Mouse (Mus musculus): Measurements from ENCODE around the gene Cpsf6.

Gene Cpsf6

DNA sequence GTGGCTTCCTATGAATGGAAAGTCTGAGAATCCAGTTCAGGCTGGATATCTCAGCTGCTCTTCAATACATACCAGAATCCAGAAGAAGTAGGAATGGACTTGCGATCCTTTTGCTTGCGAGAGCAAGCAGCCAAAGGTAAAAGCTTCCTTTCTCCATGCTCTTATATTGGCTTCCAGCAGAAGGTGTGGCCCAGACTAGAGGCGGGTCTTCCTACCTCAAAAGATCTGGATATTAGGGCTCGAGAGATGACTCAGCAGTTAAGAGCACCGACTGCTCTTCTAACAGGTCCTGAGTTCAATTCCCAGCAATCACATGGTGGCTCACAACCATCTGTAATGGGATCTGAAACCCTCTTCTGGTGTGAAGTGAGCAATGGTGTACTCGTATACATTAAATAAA, at the start of gene Cpsf6:
Gene Cpsf6 (minus strand): TSS at position 108 of the 400 bp plus-strand sequence.
- DNase-seq, result no peak

DNA sequence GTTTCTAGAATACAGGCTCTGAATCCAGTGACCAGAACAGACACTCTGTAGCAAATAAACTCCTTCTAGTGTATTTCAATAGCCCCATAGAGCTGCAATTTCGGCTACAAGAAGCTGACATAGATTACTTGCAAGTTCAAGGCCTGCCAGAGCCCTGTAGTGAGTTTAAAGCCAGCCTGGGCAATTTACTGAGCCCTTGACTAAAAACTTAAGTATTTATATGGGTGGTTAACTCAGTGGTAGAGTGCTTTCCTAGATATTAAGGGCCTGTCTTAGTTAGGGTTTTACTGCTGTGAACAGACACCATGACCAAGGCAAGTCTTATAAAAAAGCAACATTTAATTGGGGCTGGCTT, 46.8 kb upstream of the Cpsf6 start:
- no peak for DNase-seq

DNA sequence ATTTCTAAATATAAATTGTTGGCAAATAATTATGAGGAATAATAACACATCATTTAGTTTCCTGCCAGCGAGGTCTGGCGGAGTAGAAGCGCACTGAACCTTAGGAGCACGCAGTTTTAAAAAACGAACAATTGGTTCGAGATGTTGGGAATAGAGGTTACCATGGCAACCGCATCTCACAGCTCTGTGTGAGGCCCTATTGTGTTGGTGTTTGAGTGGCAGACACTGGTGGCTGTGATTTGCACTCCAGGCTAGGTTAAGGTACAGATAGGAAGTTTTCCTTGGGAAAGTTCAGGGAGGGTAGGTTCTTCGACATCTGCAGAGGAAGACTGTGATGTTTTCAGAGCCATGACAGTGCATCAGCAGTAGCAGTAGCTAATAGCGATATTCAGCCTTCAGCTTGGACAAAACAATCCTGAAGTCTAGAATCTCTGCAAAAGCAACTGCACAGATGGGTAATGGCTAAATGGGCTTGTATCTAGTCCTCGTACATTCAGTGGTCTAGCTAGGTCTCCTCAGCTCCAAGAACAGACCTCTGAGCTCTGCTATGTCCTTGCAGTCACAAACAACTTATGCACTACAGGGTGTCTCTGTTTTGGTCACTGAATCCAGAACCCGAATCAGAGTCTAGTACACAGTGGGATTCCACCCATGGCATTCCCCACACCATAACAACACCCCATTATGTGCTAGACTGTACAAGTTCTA, 46.2 kb upstream of the Cpsf6 start:
- no peak for DNase-seq

DNA sequence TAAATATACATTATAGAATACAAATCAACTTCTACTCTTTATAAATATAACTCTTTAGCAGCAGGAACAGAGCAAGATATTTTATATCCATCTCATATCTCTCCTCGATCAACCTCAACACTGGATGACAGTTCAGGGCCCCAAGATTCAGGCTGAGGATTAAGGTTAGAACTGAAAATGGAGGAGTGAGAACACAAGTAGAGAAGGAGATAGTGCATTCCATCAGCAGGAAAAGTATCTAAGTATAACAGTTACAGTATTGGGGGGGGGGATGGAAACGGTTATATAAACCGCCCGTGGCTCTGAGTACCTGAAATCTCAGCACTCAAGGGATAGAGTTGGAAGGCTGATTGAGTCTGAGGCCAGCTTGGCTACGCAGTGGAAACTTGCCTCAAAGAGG, 45.2 kb upstream of the Cpsf6 start:
- no peak for DNase-seq

DNA sequence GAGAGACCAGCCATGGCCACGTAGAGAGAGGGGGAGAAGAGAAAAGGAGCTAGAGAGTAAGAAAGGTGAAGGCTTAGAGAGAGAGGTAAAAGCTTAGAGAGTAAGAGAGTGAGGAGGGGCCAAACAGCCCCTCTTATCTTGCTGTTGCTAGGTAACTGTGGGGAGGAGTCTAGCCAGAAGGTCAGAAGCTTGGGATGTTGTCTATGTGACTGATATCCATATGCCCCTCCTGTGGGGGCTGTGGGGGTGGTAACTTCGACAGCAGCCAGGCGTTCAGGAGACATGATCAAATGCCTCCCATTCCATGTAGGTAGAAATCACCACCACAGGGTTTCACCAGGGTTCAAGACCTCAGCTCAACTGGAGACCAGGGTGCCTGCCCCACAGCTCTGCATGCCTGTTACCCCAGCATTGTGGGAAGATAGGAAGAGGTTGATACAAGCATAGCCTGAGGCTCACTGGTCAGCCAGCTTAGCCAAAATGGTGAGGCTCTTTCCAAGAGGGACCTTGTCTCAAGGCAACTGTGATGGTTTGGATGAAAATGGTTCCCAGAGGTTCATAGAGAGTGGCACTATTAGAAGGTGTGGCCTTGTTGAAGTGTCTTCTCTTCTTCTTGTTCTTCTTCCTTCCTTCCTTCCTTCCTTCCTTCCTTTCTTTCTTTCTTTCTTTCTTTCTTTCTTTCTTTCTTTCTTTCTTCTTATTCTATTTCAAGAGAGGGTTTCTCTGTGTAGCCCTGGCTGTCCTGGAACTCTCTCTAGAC, 44.5 kb upstream of the Cpsf6 start:
- DNase-seq, result no peak

DNA sequence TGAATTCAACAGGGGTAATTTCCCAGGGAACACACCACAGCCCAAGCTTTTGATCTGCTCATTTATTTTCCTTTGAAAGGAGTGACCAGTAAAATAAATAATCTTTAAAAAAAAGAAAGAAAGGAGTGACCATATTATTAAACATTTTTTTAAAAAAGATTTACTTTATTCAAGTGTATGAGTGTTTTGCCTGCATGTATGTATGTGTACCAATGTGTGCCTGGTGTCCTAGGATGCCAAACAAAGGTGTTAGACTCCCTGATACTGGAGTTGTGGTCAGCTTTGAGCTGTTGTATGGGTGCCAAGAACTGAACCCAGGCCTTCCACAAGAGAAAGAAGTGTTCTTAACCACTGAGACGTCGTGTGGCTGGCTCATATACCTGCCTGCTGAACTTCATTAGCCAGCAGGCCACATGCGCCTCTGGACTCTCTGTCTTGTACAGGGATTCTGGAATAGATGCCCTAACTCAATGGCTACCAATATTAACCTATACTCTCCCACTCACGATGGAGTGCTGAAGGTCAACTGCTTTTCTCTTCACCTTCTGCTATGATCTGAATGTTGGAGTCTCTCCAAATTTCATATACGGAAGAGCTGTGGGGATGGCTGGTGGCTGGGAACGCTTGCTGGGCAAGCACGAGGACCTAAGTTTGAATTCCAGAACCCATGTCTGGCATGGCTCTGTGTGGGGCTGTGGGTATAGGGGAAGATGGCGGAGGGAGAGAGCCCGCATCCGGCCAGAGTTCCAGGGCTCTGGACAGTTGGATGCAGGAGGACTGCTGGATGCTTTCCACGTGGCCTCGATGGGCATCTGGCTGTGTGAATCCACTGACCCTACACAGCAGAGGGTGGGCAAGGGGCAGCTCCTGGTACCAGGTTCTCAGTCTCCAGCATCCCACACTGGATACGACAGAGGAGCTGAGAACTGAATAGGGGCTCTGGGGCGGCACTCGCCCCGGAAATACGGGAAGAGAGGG, 43.5 kb upstream of the Cpsf6 start:
- no peak for DNase-seq

DNA sequence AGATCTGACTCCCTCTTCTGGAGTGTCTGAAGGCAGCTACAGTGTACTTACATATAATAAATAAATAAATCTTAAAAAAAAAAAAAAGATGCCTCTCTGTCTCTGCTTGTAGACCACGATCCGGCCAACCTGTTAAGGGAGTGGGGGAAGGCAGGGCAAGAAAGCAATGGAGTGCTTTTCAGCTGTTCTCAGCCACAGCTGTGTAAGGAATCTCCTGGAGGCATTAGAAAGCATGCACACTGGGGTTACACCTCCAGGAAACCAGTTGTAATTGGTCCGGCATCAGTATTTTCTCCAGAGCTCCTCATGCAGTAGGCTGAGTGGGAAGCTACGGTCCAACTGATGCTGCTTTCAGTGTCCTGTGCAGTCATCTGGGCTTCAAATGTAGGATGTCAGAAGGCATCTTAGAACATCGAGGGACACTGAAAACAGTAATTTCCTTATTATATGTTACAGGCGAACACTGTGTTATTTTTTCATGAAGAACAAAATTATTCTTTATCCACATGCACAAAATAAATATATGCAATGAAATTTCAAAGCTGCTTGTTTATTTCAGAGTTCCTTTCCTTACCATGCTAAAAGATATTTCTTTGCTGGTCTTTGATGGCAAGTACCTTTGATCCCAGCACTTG, 42.5 kb upstream of the Cpsf6 start:
- no peak for DNase-seq

DNA sequence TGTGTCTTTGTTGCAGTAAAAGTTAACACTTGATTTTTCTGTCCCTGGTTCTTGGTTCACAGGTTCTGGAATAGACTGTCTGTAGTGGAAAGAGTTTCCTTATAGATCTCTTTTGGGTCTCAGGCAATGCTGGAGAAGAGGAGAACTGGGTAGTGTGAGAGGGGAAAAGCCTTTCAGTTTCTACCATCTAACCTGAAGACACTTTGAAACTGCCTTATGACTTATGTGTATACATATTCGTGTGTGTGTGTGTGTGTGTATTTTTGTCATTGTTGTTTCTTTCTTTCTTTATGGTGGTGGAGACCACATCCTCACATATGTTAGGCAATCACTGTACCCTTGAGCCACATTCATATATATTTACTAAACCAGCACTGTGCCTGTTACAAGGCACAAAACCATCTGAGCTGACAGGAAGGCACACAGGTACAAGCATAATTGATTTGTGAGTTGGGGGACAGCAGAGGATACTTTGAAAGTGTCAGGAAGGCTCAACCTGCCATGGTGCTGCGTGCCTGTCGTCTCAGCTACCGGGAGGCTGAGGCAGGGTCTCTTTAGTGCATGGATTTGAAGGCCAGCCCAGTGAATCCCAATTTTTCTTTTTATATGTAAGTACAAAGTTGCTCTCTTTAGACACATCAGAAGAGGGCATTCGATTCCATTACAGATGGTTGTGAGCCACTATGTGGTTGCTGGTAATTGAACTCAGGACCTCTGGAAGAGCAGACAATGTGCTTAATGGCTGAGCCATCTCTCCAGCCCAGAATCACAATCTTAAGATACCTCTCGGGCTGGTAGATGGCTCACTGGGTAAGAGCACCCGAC, 41.7 kb upstream of the Cpsf6 start:
- DNase-seq, result no peak

DNA sequence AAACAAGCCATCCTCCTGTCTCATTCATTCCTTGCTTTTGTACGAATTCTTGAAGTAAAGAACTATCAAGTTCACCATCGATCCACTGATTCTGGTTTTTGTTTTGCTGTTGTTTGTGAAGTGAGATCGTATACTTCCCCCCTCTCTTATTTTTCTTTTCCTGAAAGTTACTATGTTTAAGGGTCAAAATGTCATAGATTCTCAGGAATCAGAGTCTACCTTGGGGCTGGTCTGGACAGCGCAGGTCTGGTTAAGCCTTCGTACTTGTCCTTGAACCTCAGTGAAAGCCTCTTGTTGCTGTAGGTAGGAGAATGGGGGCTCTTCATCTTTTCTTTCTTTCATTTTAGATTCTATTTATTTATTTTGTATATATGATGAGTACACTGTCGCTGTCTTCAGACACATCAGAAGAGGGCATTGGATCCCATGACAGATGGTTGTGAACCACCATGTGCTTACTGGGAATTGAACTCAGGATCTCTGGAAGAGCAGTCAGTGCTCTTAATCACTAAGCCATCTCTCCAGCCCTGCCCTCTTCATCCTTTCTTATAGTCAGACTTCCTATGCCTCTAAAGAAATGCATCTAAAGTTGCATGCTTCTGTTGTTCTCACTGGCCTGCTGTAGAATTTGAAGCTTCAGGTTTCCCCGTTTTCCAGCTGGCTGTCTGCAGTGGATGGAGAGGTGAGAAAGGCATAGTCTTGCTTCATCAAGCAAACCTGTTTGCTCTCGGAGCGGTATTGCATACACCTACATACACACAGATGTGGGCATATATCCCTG, 40.9 kb upstream of the Cpsf6 start:
- no peak for DNase-seq

DNA sequence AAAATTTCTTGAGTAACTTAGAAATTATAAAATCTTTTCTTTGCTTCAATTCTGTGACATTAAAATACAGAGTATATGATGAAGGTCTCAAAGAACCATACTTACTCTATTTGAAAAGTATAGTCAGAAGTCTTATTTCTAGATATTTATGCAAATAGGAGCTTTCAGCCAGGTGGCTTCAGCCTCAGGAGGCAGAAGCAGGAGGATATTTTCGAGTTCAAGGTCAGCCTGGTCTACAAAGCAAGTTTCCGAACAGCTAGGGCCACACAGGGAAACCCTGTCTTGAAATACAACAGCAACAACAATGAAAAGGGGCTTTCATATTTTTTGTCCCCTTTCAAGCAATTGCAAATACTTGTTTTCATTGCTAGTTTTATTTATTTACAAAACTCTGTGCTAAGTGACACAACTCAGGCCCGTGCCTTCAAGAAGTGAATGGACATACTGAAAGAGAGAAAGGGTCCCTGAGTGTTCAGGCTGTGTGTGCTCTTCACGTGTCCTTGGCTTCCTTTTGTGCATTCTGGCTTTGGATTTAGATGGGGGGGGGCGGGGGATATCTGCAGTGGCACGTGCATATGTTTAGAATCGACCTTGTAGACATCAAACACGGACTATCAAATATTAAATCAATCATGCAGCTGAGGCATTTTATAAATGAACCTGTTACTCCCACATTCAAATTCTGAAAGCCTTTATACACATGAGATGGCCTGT, 39.9 kb upstream of the Cpsf6 start:
- DNase-seq, result no peak

DNA sequence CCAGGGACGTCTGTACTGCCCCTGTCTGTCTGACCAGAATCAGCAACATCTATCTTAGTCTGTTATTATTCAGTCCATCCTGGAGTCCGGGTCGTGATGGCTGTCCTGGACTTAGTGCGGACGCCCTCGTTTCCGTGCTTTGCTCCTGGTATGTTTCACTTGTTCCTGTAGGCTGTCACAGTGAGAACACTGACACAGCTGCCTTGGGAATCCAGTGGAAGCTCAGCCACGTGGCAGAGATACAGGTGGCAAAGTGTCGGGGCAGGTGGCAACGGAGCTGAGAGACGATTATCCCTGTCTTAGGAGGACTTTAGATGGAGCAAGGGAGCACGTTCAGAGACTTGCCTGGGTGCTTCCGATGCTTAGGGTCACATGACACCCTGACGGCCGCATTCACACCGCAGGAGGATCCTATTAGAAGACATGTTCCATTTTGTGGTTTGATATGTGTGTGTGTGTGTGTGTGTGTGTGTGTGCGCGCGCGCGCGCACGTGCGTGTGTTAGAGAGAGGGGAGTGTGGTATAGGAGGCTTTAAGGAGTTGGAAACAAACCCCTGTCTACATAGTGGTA, 38.9 kb upstream of the Cpsf6 start:
- no peak for DNase-seq

DNA sequence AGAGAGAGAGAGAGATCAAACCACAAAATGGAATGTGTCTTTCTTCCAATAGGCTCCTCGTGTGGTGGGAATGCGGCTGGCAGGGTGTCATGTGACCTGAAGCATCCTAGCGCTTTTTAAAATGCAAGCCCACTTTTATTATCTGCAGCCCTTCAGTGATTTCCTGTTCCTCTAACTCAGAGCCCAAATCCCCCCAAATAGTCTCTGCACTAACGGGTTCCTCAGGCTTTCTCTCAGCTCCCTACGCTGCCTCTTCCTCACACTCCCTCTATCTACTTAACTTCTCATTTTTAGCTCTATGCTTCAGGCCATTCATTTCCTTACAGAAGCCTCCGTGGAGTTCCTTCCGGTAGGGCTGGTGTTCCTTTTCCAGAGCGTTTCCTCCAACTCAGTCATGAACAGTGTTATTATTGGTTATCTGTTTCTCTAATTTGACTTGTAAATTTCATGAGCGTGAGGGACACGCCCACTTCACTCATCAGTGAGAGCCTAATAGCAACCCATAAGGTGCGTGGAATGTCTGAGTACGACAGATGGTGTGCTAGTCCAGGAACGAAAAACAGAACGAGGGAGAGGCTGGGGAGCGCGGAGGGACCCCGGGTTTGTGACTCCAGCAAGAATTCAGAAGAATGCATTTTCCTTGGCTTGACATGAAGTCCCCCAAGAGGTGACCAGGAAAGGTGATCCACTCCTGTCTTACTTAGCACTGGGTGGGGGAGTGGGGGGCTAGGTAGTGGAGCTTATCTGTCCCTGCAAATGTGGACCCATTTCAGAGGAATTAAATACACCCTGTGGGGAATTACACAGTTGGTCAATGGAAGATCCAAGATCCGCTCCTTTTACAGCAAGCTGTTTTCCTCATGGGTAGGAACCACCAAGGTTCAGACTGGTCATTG, 38.2 kb upstream of the Cpsf6 start:
- no peak for DNase-seq

DNA sequence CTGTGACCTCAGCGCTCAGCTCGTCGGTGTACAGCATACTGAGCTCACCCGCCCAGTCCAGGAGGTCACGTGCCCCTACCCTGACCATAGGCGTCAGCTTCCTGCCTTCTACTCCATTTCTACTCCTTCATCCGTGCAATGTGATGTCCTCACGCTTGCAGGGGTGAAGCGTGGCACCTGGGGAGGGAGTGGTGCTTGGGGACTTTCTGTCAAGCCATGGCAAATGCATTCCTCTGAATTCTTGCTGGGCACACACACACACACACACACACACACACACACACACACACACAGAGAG, 37.6 kb upstream of the Cpsf6 start:
- DNase-seq, result no peak

DNA sequence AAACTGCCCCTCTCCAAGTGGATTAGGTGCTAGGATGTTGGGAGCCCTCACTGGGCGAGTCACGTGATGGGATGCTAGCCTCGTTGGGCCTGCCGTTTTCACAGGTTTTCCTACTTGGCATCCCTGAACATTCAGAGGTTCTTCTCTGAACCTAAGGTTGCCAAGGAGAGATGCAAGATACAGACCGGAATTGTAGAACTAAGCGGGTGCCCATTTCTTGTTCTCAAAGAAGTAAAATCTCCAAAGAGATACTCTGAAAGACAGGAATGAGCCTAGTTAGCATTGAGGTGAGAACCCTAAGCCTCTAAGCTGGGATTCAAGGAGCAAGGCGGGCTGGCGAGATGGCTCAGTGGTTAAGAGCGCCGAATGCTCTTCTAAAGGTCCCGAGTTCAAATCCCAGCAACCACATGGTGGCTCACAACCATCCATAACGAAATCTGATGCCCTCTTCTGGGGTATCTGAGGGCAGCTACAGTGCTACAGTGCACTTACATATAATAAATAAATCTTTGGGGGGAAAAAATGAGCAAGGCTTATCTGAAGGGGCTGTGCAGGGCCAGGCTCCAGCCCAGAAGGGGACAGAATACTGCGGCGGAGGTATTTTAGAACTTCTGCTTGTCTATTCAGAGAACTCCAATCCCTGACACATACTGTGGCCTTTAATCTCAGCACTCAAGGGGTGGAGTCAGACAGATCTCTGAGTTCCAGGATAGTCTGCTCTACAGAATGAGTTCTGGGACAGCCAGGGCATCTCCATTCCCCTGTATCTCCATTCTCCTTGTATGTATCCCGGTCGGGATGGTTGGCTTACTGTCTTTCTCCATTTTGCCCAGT, 37.0 kb upstream of the Cpsf6 start:
- DNase-seq, result no peak

DNA sequence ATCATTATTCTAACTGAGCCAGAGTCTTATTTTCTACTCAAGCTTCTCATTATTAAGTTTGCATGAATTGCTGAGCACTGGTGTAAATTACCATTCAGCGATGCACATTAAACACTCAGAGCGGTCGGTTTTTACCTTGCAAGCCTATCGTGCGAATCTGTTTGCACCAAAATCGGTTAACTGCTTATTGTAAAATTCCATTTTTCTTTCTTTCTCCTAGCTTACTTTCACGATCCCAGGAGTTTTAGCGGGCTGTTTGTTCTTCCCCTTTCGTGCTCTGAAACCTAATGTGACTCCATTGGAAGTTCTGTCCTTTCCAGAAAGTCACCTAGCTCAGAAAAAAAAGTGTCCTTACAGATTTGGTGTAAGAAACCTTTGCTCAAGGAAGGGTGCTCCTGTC, 36.3 kb upstream of the Cpsf6 start:
- no peak for DNase-seq

DNA sequence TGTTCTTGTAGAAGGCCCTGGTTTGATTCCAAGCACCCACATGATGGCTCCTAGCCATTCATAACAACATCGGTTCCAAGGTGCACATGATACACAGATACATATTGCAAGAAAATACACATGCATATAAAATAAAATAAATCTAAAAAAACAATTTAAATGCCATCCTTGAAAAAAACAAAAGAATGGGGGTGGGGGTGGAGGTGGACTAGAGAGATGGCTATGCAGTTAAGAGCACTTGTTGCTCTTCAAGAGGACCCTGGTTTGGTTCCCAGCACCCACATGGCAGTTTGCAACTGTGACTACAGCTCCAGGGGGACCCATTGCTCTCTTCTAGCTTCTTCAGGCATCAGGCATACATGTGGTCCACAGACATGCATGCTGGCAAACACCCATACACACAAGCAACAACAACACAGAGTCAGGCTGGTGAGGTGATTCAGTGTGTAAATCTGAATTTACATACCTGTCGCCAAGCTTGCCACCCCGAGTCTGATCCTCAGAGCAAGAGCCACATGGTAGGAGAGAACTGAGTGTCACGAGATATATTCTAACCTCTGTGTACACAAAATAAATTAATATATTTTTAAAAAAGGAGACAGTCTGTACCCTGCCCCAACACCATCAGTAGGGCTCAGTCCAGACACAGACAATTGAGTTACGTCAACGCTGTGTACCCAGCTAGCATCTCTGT, 35.7 kb upstream of the Cpsf6 start:
- no peak for DNase-seq

DNA sequence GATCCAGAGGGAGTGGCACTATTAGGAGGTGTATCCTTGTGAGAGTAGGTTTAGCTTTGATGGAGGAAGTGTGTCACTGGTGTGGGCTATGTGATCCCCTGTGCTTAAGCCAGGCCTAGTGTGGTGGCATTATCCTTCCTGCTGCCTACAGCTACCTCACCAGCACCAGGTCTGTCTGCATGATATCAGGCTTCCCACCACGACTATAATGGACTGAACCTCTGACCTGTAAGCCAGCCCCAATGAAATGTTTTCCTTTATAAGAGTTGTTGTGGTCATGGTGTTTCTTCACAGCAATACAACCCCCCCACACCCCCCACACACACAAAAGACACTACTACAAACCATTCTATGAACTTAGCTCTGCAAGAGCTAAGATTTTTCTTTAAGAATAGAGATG, 34.9 kb upstream of the Cpsf6 start:
- DNase-seq, result no peak

Data from cerebellum, adult 11-12 months (tissue).